Mouse (Mus musculus): ENCODE results near the gene Rad51c. TPM values are rescaled to one million over a fixed set of nuclear protein-coding genes. Genes with fewer than 3 reads are reported as not detected.
"Not testable (repeated sequence)": the region's sequence is repeated elsewhere in the genome, so short reads cannot be mapped to it uniquely, and the experiment has no call there.

The Rad51c gene
- 4.5 and 8.1 TPM in 2 replicates for polyA plus RNA-seq (2014; fragmentation: Nextera tagmentation; extraction: Ambion mirVana)

DNA sequence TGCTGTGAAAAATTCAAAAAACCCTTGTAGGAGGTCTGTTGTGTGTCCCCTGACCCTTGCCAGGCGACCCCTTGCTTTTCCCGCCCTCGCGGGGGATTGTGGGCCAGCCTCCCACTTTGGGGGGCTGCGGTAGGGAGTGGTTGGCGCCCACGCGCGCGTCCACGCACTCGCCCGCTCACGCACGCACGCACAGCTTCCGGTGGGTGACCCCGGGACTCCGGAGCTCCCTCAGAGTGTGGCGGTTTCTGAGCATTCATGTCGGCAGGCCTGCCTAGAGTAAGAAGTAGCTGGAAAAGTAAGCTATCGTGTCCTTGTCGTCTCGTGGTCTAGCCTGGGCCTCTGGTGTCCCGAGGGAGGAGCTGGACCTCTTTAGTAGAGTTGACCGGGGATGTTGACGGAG lies at the start of gene Rad51c, which contains the start of gene Tex14:
Gene Rad51c (minus strand): TSS at position 79 of the 400 bp plus-strand sequence.
Gene Tex14 (plus strand): TSS at position 190 of the 400 bp plus-strand sequence.
- Histone ChIP-seq H3K9me3 (replicated peaks; ENCODE audit: control insufficient read depth, low read length) (no peaks in the 10 kb centered on the region), H3K4me2 (ENCODE audit: low read length) (peak within 1 kb of the TSS; percentile 69), H3K4me3 (ENCODE audit: low read depth, low read length) (peak within 1 kb of the TSS; percentile 58), H3K27ac (ENCODE audit: low read depth, low read length) (peak within 1 kb of the TSS; percentile 96), H3K4me1 (ENCODE audit: control insufficient read depth, insufficient read depth, low read length) (no peaks in the 10 kb centered on the region; the same call in 1 of the 2 replicates), H3K9ac (ENCODE audit: low read length) (peak within 1 kb of the TSS; percentile 82), H3K27me3 (replicated peaks; ENCODE audit: control insufficient read depth, insufficient read depth, low read length) (no peaks in the 10 kb centered on the region), H3K36me3 (ENCODE audit: control insufficient read depth, insufficient read depth, low read length) (no peaks in the 10 kb centered on the region)
- WGBS = 85% methylated on average over 27 of the region's 27 CpGs
- DNase-seq (ENCODE audit: low spot score) (no peak), ATAC-seq (peak; percentile 27)

DNA sequence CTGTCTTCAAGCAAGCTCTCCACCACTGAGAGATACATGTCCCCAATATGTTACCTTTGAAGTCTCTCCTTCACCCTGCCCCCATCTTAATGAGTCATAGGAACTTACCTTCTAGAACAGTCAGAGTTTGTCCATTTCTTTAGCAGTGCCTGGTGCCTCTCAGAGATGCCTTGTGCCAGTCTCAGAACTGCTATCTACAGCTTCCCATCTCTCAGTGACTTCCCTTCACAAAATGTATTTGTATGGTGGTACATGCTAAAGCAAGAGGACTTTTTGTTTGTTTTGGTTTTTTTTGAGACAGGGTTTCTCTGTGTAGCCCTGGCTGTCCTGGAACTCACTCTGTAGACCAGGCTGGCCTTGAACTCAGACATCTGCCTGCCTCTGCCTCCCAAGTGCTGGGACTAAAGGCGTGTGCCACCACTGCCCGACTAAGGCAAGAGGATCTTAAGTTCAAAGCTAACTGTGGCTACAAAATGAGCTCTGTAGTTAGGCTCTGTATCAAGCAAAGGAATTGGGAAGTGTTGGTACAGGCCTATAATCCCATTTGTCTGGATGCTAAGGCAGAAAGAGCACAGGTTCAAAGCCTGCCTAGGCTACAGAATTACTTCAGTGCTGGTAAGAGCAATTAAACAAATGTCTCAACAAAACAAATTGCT lies 49.4 kb upstream of the Rad51c start:
- Histone ChIP-seq H3K27me3 (replicated peaks; ENCODE audit: control insufficient read depth, insufficient read depth, low read length) (no peaks in the 10 kb centered on the region), H3K9me3 (replicated peaks; ENCODE audit: control insufficient read depth, low read length) (no peaks in the 10 kb centered on the region), H3K27ac (ENCODE audit: low read depth, low read length) (no peak overlapping the region), H3K4me3 (ENCODE audit: low read depth, low read length) (no peak overlapping the region), H3K36me3 (ENCODE audit: control insufficient read depth, insufficient read depth, low read length) (no peaks in the 10 kb centered on the region), H3K4me1 (ENCODE audit: control insufficient read depth, insufficient read depth, low read length) (no peaks in the 10 kb centered on the region), H3K9ac (ENCODE audit: low read length) (no peak overlapping the region), H3K4me2 (ENCODE audit: low read length) (no peak overlapping the region)
- no peak for ATAC-seq
- WGBS = 80% methylated on average over 2 of the region's 2 CpGs
- DNase-seq (ENCODE audit: low spot score) = no peak

DNA sequence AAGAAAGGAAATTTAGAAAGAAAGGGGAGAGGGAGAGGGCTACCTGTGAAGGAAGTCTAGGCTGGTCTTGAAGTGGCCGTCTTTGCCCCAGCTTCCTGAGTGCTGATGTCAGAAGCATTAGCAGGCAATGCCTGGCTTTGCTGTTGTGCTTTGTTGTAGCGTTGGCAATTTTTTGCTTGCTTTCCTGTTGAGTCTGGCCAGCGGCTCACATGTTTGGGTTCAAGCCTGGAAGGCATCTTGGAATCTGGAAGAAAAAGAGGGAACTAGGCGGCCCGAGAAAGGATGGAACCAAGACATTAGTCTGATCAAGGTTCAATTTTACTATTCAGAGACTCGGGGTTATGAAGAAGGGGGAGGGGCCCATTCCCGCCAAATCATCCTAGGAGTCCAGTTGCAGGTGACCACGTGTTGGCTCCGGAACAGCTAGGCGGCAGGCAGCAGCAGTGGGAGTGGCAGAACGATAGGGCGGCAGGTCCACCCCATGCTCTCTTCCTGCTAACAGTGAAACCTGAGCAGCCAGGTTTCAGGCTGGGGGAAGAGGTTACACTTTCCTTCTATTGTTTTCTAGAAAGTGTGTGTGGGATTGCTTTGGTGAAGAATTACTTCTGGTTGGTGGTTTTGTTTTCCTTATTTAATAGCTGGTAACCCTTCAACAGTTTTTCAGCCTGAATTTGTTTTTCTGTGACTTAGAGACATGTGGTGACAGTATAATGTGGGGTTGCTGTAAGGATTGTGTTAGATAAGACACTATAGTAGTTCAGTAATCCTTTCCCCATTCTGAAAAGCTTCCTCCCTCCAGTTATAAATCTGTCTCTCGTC lies 48.7 kb upstream of the Rad51c start:
- H3K9me3 ChIP-seq (replicated peaks; ENCODE audit: control insufficient read depth, low read length) = no peaks in the 10 kb centered on the region
- ATAC-seq (no peak), DNase-seq (ENCODE audit: low spot score) (no peak)
- no peaks in the 10 kb centered on the region for H3K27me3 ChIP-seq (replicated peaks; ENCODE audit: control insufficient read depth, insufficient read depth, low read length)
- H3K4me3 ChIP-seq (ENCODE audit: low read depth, low read length) = no peak overlapping the region
- H3K36me3 ChIP-seq (ENCODE audit: control insufficient read depth, insufficient read depth, low read length) = no peaks in the 10 kb centered on the region
- no peak overlapping the region for H3K4me2 ChIP-seq (ENCODE audit: low read length)
- no peak overlapping the region for H3K9ac ChIP-seq (ENCODE audit: low read length)
- H3K27ac ChIP-seq (ENCODE audit: low read depth, low read length) = no peak overlapping the region
- no peaks in the 10 kb centered on the region for H3K4me1 ChIP-seq (ENCODE audit: control insufficient read depth, insufficient read depth, low read length)
- 26% methylated on average over 13 of the region's 13 CpGs for WGBS

DNA sequence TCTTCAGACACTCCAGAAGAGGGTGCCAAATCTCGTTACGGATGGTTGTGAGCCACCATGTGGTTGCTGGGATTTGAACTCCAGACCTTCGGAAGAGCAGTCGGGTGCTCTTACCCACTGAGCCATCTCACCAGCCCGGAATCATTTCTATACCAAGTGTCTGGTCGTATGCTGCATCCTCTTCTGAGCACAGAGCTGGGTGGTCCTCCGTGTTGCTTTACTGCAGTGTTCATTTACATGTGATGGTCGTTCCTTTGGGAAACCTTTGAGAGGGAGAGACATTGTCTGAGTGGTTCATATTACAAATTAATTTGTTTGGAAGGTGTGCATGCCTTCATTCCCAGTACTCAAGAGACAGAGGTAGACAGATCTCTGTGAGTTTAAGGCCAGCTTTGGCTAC lies 48.0 kb upstream of the Rad51c start:
- not testable (repeated sequence) for DNase-seq (ENCODE audit: low spot score); H3K27ac ChIP-seq (ENCODE audit: low read depth, low read length); H3K4me1 ChIP-seq (ENCODE audit: control insufficient read depth, insufficient read depth, low read length); H3K4me2 ChIP-seq (ENCODE audit: low read length); ATAC-seq; H3K4me3 ChIP-seq (ENCODE audit: low read depth, low read length); H3K27me3 ChIP-seq (replicated peaks; ENCODE audit: control insufficient read depth, insufficient read depth, low read length); H3K9me3 ChIP-seq (replicated peaks; ENCODE audit: control insufficient read depth, low read length); H3K36me3 ChIP-seq (ENCODE audit: control insufficient read depth, insufficient read depth, low read length); H3K9ac ChIP-seq (ENCODE audit: low read length)
- 74% methylated on average over 6 of the region's 8 CpGs for WGBS

DNA sequence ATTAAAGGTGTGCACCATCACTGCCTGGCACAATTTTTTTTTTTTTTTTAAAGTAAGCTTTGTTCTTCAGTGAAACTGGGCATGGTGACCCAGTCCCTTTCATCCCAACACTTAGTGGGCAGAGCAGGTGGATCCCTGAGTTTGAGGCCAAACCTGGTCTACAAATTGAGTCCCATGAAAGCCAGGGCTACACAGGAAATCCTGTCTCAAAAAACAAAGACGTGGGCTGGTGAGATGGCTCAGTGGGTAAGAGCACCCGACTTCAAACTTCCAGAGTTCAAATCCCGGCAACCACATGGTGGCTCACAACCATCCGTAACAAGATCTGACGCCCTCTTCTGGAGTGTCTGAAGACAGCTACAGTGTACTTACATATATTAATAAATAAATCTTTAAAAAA lies 45.1 kb upstream of the Rad51c start:
- H3K36me3 ChIP-seq (ENCODE audit: control insufficient read depth, insufficient read depth, low read length); H3K4me2 ChIP-seq (ENCODE audit: low read length); H3K4me3 ChIP-seq (ENCODE audit: low read depth, low read length); DNase-seq (ENCODE audit: low spot score); H3K27ac ChIP-seq (ENCODE audit: low read depth, low read length); H3K9me3 ChIP-seq (replicated peaks; ENCODE audit: control insufficient read depth, low read length); ATAC-seq; H3K4me1 ChIP-seq (ENCODE audit: control insufficient read depth, insufficient read depth, low read length); H3K27me3 ChIP-seq (replicated peaks; ENCODE audit: control insufficient read depth, insufficient read depth, low read length); H3K9ac ChIP-seq (ENCODE audit: low read length): not testable (repeated sequence)
- WGBS = 63% methylated on average over 5 of the region's 5 CpGs

DNA sequence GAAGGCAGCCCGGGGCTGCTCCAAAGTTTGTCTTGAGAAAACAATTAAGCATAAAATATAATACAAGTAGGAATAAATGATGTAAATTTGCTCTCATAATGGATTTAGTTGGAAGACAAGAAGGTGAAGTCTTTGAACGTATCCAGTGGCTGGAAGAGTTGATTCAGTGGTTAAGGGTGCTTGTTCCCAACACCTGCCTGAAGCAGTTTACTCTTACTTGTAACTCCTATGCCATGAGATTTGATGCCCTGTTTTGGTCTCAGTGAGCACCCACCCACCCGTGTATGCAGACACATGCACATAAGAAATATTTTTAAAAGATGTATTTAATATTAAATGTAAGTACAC lies 44.4 kb upstream of the Rad51c start:
- 11% methylated on average over 3 of the region's 3 CpGs for WGBS
- H3K9ac ChIP-seq (ENCODE audit: low read length) = no peak overlapping the region
- H3K27ac ChIP-seq (ENCODE audit: low read depth, low read length) = 0 out of 2 replicates have a peak overlapping the region, but pooled peaks have one; percentile 52
- H3K4me2 ChIP-seq (ENCODE audit: low read length) = 0 out of 2 replicates have a peak overlapping the region, but pooled peaks have one; percentile 20
- DNase-seq (ENCODE audit: low spot score) = no peak
- H3K9me3 ChIP-seq (replicated peaks; ENCODE audit: control insufficient read depth, low read length) = no peaks in the 10 kb centered on the region
- no peak for ATAC-seq
- no peaks in the 10 kb centered on the region for H3K4me1 ChIP-seq (ENCODE audit: control insufficient read depth, insufficient read depth, low read length)
- H3K36me3 ChIP-seq (ENCODE audit: control insufficient read depth, insufficient read depth, low read length) = no peaks in the 10 kb centered on the region
- H3K4me3 ChIP-seq (ENCODE audit: low read depth, low read length) = no peak overlapping the region
- H3K27me3 ChIP-seq (replicated peaks; ENCODE audit: control insufficient read depth, insufficient read depth, low read length) = no peaks in the 10 kb centered on the region

DNA sequence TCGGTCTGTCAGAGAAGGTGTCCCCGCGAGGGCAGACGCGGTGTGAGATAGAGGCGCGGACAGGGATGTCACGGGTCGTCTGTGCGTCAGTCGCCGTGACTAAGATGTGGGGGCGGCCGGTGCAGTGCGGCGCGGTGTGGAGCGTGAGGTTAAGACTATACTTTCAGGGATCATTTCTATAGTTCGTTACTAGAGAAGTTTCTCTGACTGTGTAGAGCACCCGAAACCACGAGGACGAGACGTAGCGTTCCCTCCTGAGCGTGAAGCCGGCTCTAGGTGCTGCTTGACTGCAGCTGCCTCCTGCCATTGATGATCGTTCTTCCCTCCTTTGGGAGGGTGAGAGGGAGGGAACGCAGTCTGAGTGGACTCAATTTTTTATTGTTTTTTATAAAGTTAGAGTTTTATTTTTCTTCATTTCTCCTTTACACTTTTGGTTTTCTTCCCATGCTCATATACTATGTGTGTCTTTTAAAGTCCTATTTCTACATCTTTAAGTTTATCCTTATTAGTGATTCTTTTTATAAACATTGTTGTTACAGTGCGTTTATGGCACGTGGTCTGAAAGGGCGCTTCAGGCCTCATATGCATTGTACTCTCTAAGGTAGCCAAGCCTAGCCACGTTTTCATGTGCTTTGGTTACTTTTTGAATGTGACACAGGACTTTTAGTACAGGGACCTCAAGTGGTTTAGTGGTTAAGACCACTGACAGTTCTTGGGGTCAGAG lies 43.9 kb upstream of the Rad51c start:
- H3K4me2 ChIP-seq (ENCODE audit: low read length) = 0 out of 2 replicates have a peak overlapping the region, but pooled peaks have one; percentile 20
- H3K9ac ChIP-seq (ENCODE audit: low read length); H3K36me3 ChIP-seq (ENCODE audit: control insufficient read depth, insufficient read depth, low read length); H3K27me3 ChIP-seq (replicated peaks; ENCODE audit: control insufficient read depth, insufficient read depth, low read length); H3K4me3 ChIP-seq (ENCODE audit: low read depth, low read length); H3K9me3 ChIP-seq (replicated peaks; ENCODE audit: control insufficient read depth, low read length); H3K4me1 ChIP-seq (ENCODE audit: control insufficient read depth, insufficient read depth, low read length): not testable (repeated sequence)
- WGBS = 0% methylated on average over 6 of the region's 32 CpGs
- ATAC-seq = peak; percentile 95
- H3K27ac ChIP-seq (ENCODE audit: low read depth, low read length) = 0 out of 2 replicates have a peak overlapping the region, but pooled peaks have one; percentile 52
- DNase-seq (ENCODE audit: low spot score) = peak; percentile 87

DNA sequence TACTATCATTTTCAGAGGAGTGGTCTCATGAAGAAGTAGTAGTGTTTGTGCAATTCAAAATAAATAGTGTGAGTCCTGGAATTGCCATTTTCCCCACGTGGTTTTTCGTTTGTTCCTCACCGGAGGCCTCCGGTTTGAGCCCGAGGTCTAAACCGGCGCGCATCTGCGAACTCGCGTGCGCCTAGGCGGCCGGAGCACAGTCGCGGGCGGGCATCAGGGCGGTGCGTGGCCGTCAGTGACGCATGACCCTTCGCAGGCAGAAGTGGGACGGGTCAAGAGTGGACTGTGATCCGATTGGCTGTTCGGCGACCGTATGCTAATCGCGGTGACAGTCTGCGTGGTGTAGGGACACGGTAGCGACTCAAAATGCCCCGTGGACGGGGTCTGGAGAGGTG lies 43.3 kb upstream of the Rad51c start:
- not testable (repeated sequence) for H3K27me3 ChIP-seq (replicated peaks; ENCODE audit: control insufficient read depth, insufficient read depth, low read length); H3K36me3 ChIP-seq (ENCODE audit: control insufficient read depth, insufficient read depth, low read length); H3K4me1 ChIP-seq (ENCODE audit: control insufficient read depth, insufficient read depth, low read length); H3K27ac ChIP-seq (ENCODE audit: low read depth, low read length); H3K9me3 ChIP-seq (replicated peaks; ENCODE audit: control insufficient read depth, low read length)
- Histone ChIP-seq H3K4me3 (ENCODE audit: low read depth, low read length) (peak overlapping the region; percentile 27), H3K4me2 (ENCODE audit: low read length) (peak overlapping the region; percentile 54), H3K9ac (ENCODE audit: low read length) (peak overlapping the region; percentile 54)
- DNase-seq (ENCODE audit: low spot score) = peak; percentile 64
- peak; percentile 92 for ATAC-seq
- under 1% methylated on average over 32 of the region's 34 CpGs for WGBS

Data from forebrain, embryonic 14.5 days (tissue).